Mouse (Mus musculus) heart, adult 18-20 months (tissue): ENCODE results near the gene Lrrn1. TPM values are rescaled to one million over a fixed set of nuclear protein-coding genes. Genes with fewer than 3 reads are reported as not detected.

ENCODE experiments used
- DNase-seq, 2 experiments: peaks; one replicate each; pipeline ENCODE4 v3.0.0; 2021 to 2022; ENCODE audit warnings: mixed read lengths in 1 of 2
- long read RNA-seq, 2 experiments: library from polyadenylated mRNA; stranded (forward); transcript quantifications; one replicate each; pipeline ENCODE4 v2.0.0; 2021
- total RNA-seq, 2 experiments: library from RNA; stranded (reverse); gene quantifications; 2 replicates each; pipeline ENCODE4 v1.2.3; 2021

The Lrrn1 gene
- under 1 TPM; 0.08 to 0.22 TPM for total RNA-seq
- long read RNA-seq, experiment 1 = 0 reads
- long read RNA-seq, experiment 2 = 0 reads

GRCm38 (mm10) chr6:107528877-107529864 lies at the start of gene Lrrn1:
TSS of gene Lrrn1 (plus strand) at chr6:107529768.
- DNase-seq = no peak

- DNase-seq = no peak
Measured at GRCm38 (mm10) chr6:107494491-107494890, 35.1 kb upstream of the Lrrn1 start.

GRCm38 (mm10) chr6:107495830-107496229 lies 33.7 kb upstream of the Lrrn1 start:
- DNase-seq = no peak

- DNase-seq = no peak
Measured at GRCm38 (mm10) chr6:107513716-107514115, 15.9 kb upstream of the Lrrn1 start.

- no peak for DNase-seq
Measured at GRCm38 (mm10) chr6:107523953-107524352, 5.6 kb upstream of the Lrrn1 start.

GRCm38 (mm10) chr6:107529911-107530431 lies 403 bp downstream of the Lrrn1 start:
- DNase-seq = no peak

GRCm38 (mm10) chr6:107530621-107531285 lies 1.2 kb downstream of the Lrrn1 start:
- no peak for DNase-seq

- DNase-seq = no peak
Measured at GRCm38 (mm10) chr6:107531526-107532080, 2.0 kb downstream of the Lrrn1 start.

- no peak for DNase-seq
Measured at GRCm38 (mm10) chr6:107534533-107534932, 5.0 kb downstream of the Lrrn1 start.

- no peak for DNase-seq
Measured at GRCm38 (mm10) chr6:107536631-107537030, 7.1 kb downstream of the Lrrn1 start.

GRCm38 (mm10) chr6:107541222-107541621 lies 11.7 kb downstream of the Lrrn1 start:
- DNase-seq = no peak

- no peak for DNase-seq
Measured at GRCm38 (mm10) chr6:107541918-107542317, 12.3 kb downstream of the Lrrn1 start.

GRCm38 (mm10) chr6:107546272-107546671 lies 16.7 kb downstream of the Lrrn1 start:
- DNase-seq = no peak

- no peak for DNase-seq
Measured at GRCm38 (mm10) chr6:107552511-107552910, 22.9 kb downstream of the Lrrn1 start.

GRCm38 (mm10) chr6:107555364-107555763 lies 25.8 kb downstream of the Lrrn1 start:
- no peak for DNase-seq

GRCm38 (mm10) chr6:107556996-107557395 lies 27.4 kb downstream of the Lrrn1 start:
- DNase-seq = no peak

- DNase-seq = no peak
Measured at GRCm38 (mm10) chr6:107557806-107558205, 28.2 kb downstream of the Lrrn1 start.

GRCm38 (mm10) chr6:107562255-107562654 lies 32.7 kb downstream of the Lrrn1 start:
- DNase-seq = no peak

- DNase-seq = no peak
Measured at GRCm38 (mm10) chr6:107566944-107567634, 37.5 kb downstream of the Lrrn1 start.

- DNase-seq = no peak
Measured at GRCm38 (mm10) chr6:107574561-107574960, 45.0 kb downstream of the Lrrn1 start.

- no peak for DNase-seq
Measured at GRCm38 (mm10) chr6:107575405-107575804, 45.8 kb downstream of the Lrrn1 start.

- DNase-seq = no peak
Measured at GRCm38 (mm10) chr6:107577309-107577708, 47.7 kb downstream of the Lrrn1 start.
